Mouse (Mus musculus): ENCODE measurements around the gene Lrrc27. TPM values are rescaled to one million over a fixed set of nuclear protein-coding genes. Genes with fewer than 3 reads are reported as not detected.

Gene Lrrc27
- total RNA-seq, 2 experiments from 2014 or later: 5.8 to 7.6 TPM

DNA sequence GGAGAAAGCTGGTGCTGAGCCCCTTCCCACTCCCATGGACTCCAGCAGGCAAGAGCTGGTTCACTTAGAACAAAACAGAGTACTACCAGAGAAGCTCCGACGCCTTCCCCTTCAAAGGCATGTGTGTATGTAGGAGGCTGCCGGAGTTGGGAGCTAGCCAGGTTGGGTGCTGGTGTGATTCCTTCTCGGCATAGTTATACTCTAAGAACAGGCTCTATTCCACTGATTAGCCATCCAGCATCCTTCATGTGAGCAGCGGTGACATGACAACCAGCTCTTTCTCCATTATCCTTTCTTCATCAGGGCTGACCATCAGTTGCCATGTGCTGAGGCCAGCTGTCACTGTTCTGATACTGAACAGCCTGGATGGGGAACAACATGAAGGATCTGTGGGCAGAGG is 59.1 kb downstream of the Lrrc27 start:
- DNase-seq (ENCODE audit: low spot score in 2 of 2): peak; percentile 49 to 60

DNA sequence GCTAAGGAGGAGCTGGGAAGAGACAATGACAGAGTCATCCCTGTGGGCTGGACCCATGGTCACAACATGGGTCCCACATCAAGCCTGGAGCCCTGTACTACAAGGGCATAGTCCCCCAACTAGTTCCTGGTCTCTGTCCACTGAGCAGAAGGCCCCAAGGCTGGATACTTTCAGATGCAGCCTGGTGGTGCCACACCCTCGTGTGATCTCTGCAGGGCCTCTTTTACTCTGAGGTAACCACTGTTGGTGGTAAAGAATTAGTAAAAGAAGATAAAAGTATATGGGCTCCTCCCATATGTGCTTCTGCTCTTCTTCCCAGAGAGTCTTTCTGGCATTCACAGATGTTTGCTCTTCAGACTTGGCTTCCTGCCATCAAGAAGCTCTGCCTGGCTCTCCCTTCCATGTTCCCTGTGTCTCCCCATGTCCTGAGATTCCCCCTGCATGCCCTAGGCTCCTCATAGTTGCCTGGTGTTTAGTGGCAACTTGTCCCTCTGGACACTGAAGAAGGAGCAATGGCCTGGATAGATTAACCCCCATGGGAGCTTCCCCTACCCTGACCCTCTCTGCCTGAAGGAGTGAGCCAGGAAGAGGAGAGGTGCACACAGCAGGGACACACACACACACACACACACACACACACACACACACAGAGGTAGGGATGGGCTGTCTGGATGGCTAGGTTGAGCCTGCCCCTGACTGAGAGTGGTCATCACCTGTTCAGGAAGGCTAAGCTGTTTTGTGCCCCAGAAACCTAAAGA is 60.0 kb downstream of the Lrrc27 start:
- peak in 1 of 2 experiments; percentile 52 for DNase-seq (ENCODE audit: low spot score in 2 of 2)

DNA sequence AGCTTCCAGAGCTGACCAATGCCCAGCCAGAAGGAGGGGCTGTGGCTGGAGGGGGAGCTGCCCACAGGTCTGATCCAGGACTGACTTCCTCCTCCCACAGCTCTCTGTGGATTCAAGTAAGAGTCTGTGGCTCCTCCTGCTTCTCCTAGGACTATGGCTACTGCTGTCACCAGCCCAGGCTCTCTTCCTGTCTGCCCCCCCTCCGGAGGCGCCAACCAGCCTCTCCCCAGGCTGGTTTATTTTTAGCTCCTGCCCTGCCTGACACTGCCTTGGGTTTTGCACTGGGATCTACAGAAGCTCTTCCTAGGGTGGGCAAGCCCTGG is 60.6 kb downstream of the Lrrc27 start:
- DNase-seq (ENCODE audit: low spot score in 2 of 2): no peak

DNA sequence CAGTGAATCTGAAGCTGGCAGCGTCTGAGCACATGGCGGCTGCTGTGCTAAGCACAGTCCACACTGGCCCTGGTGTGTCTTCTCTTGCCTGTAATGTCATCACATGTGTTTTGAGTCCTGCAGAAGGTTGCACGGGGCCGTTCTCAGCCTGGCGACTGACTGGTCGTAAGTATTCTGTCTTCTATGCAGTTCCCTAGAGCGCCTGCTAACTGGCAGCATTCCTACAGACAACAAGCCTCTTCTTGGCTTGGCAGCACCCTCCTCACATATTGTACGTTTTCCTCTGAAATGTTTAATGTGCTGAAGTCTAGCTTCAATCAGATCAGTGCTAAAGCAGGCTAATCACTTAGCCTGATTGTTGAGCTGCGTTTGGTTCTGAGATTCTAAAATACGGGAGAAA is 62.8 kb downstream of the Lrrc27 start:
- DNase-seq (ENCODE audit: low spot score in 2 of 2): peak; percentile 41 to 52

DNA sequence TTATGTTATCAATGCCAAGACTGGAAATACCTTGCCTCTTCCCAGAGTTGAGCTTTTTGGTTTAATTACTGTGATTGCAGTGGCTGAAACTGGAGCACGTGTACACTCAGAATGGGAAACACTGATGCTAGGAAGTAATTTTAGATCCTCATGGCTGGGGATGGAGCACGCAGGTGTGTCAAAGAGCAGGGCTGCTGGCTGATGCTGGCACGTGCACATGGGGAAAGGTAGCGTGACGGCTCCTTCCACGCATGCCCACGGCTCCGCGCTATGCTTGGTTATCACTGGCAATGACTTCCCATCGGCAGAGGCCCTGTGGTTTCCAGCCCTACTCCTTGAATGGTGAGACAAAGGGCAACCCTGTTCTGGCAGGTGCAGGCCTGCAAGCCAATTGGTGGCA is 63.4 kb downstream of the Lrrc27 start:
- DNase-seq (ENCODE audit: low spot score in 2 of 2): no peak

DNA sequence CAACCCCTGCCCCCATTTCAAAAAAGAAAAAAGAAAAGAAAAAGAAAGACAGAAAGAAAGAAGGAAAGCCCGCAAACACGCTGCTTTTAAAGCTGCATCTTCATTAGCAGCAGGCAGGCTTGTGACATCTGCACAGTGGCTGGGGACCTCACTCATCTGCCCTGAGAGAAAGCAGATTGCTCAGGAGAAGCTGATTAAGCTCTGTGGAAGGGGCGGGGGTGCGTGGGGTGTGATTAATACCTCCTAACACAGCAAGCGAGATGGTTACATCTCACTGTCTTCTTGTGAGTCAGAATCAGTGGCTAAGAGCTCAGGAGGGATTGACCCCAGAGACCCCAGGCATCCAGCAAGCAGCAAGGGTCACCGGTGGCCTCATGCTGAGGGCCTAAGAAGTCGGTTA is 64.7 kb downstream of the Lrrc27 start:
- no peak for DNase-seq (ENCODE audit: low spot score in 2 of 2)

DNA sequence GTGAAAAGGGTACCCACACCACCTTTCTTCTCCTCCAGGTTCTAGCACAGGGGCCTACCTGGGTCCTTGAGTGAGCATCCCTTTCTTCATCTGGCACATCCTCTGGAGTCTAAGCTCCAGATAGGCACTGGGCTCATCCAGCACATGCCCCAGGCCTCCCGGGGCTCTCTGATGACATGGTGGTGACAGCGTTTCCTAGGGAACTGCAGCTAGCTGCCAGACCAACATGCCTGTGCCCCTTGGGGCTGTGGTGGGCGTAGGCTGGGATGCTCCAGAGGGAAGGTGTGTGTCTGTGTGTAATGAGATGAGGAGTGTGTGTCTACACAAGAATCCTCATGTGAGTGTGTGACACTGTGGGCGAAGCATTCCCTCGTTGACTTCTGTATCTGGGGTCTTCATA is 66.8 kb downstream of the Lrrc27 start:
- DNase-seq (ENCODE audit: low spot score in 2 of 2): no peak

DNA sequence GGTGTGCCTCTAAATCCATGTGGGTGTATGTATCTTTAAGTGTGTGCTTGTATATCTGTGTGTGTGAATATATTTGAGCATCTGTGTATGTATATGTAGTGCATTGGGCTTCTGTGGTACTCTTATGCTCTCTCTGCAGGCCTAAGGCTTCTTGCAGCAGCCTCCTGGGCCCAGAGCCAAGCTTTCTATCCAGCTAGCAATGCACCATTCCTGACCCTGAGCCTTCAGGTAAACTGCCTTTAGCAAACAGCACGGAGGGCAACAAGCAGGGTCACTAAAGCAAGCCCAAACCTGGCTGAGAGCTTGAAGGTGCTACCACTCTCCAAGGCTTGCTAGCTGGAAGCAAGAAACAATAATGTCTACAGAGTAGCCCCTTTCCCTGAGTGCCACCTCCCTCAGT is 67.3 kb downstream of the Lrrc27 start:
- no peak for DNase-seq (ENCODE audit: low spot score in 2 of 2)

DNA sequence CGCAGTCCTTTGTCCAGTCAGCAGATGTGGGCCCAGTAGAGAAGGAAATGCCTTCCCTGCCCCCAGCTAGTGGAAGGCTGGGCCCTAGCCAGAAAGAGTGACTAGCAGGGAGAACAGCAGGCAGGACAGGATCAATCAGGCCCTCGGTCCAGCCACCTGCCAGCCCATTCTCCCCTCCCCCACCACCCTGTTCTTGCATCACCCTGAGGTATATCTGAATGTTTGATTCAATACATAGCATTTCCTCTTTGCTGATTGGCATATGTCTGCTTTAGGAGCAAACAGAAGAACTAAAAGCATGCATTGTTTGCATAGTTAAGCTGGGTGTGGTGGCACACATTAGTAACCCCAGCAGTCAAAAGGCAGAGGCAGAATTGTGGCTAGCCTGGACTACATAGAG is 68.4 kb downstream of the Lrrc27 start:
- DNase-seq (ENCODE audit: low spot score in 2 of 2): no peak

DNA sequence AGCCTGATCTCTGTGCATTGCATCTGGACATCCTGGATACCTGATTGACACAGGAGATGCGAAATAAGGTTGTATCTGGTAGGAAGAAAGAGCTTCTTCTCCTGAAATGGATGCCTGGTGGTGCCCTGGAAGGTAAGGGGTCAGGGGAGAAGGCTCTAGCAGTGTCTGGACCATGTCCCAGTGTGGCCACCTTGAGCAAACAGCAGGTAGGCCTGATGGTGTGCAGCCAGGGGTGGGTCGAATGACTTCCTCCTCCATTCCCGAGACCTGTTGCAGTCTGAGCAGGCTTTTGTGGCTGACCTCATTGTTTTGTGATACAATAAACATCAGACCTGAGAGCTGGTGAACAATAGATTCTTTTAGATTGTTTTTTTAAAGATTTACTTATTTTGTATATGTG is 69.2 kb downstream of the Lrrc27 start:
- no peak for DNase-seq (ENCODE audit: low spot score in 2 of 2)

DNA sequence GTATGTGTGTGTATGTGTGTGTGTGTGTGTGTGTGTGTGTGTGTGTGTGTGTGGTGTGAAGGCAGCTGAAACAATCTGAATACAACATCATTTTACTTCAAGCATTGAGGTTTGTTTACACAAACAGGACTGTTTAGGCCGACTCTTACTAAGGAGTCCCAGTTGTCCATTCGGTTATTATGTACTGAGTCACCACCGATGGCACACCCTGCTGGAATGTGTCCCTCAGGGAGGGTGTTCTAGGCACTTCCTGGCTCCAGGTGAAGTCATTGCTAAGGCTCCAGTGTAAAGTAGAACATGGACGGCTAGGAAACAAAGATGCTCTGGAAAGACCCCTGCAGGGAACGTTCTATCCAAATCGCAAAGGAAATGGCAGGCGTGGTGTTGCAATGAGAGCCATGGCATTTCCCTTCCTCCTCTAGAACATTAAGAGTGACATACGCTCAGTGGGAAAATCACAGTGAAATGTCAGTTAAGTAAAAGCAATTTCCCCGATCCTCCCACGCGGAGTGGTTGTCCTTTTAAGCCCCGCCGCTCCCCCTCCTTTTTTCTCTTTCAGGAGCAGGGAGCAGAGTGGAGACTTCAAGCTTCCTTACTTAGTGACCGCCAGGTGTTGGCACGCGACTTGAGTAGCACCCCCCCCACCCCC is 72.6 kb downstream of the Lrrc27 start:
- peak in 1 of 2 experiments; percentile 57 for DNase-seq (ENCODE audit: low spot score in 2 of 2)

DNA sequence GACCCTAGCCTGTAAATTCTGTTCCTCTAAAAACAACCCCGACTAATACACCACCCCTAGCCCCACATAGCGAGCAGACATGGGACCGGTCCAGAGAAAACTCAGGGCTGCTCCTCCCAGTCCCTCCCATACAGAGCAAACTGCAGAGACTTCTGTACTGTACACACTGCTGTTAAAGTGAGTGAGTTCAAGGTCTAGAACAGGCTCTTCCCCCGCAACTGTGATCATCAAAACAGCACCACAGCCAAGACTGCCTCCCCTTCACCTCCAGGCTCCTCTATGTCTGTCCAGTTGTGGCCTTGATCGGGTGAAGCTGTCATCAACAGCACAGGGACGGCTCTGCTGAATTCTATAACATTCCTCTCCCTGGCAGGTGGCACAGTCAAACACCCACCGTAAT is 75.8 kb downstream of the Lrrc27 start:
- DNase-seq (ENCODE audit: low spot score in 2 of 2): no peak

Other genes starting within 250 kb of the Lrrc27 start
- 100 to 1,000 TPM; 102 to 105 TPM for gene Dpysl4, start 127.0 kb upstream of the Lrrc27 start, total RNA-seq (2021)
- 10 to 100 TPM; 57.3 to 60.2 TPM for gene Stk32c, start 319 bp downstream of the Lrrc27 start, total RNA-seq (2021)
- gene Pwwp2b, start 35.5 kb downstream of the Lrrc27 start, total RNA-seq (2021): 10 to 100 TPM; 27.6 to 30.4 TPM
- 10 to 100 TPM; 41.1 to 41.2 TPM for gene Inpp5a, start 176.1 kb downstream of the Lrrc27 start, total RNA-seq (2021)

Measured in layer of hippocampus, postnatal 14 days (tissue).